Mouse (Mus musculus) forebrain, embryonic 16.5 days (tissue): ENCODE measurements around the gene Prox2. TPM values are rescaled to one million over a fixed set of nuclear protein-coding genes. Genes with fewer than 3 reads are reported as not detected.

Source experiments
- ATAC-seq: fragments of 200-750 bp; cut with Nextera tagmentation; 2 replicates; pipeline ENCODE4 v1.8.0; 2017; ENCODE audit warnings: mild to moderate bottlenecking, moderate library complexity
- H3K27ac ChIP-seq: fragments of 300-500 bp; sonication (generic); 2 replicates; pipeline ENCODE4 v1.5.1; 2014; ENCODE audit warnings: low read length, control low read depth
- H3K27me3 ChIP-seq: fragments of 300-500 bp; sonication (generic); replicated peaks from 2 replicates; pipeline ENCODE4 v1.6.1; 2014; ENCODE audit warnings: low read length; ENCODE audit not compliant: control insufficient read depth, insufficient read depth
- H3K36me3 ChIP-seq: fragments of 300-500 bp; sonication (generic); 2 replicates; pipeline ENCODE4 v1.6.1; 2014; ENCODE audit not compliant: control insufficient read depth, insufficient read depth
- H3K4me1 ChIP-seq: fragments of 300-500 bp; sonication (generic); replicated peaks from 2 replicates; pipeline ENCODE4 v1.6.1; 2014; ENCODE audit warnings: low read length; ENCODE audit not compliant: control insufficient read depth, insufficient read depth
- H3K4me2 ChIP-seq: fragments of 300-500 bp; sonication (generic); 2 replicates; pipeline ENCODE4 v1.6.1; 2014; ENCODE audit warnings: mild to moderate bottlenecking, low read length, control low read depth
- H3K4me3 ChIP-seq: fragments of 300-500 bp; sonication (generic); replicated peaks from 2 replicates; pipeline ENCODE4 v1.5.1; 2014; ENCODE audit warnings: mild to moderate bottlenecking, low read length, control low read depth
- H3K9ac ChIP-seq: fragments of 300-500 bp; sonication (generic); replicated peaks from 2 replicates; pipeline ENCODE4 v1.6.1; 2014; ENCODE audit warnings: low read depth, low read length, control low read depth
- H3K9me3 ChIP-seq: fragments of 300-500 bp; sonication (generic); 2 replicates; pipeline ENCODE4 v1.6.1; 2016; ENCODE audit warnings: low read length; ENCODE audit not compliant: control insufficient read depth
- WGBS: fragments of 180-500 bp; shearing (Covaris S2); extraction: QIAGEN DNeasy Blood & Tissue Kit; methylation state at CpG from one replicate; pipeline ENCODE4 v1.1.7; 2014; 5-methylcytosine and 5-hydroxymethylcytosine counted together
- polyA plus RNA-seq: library from polyadenylated mRNA; unstranded; fragments of >200 nt; fragmentation: Nextera tagmentation; extraction: Ambion mirVana; gene quantifications from 2 replicates; pipeline ENCODE4 v1.2.1, GENCODE M21; 2015

Prox2 gene
- 1.6 and 2.1 TPM in 2 replicates for polyA plus RNA-seq

DNA sequence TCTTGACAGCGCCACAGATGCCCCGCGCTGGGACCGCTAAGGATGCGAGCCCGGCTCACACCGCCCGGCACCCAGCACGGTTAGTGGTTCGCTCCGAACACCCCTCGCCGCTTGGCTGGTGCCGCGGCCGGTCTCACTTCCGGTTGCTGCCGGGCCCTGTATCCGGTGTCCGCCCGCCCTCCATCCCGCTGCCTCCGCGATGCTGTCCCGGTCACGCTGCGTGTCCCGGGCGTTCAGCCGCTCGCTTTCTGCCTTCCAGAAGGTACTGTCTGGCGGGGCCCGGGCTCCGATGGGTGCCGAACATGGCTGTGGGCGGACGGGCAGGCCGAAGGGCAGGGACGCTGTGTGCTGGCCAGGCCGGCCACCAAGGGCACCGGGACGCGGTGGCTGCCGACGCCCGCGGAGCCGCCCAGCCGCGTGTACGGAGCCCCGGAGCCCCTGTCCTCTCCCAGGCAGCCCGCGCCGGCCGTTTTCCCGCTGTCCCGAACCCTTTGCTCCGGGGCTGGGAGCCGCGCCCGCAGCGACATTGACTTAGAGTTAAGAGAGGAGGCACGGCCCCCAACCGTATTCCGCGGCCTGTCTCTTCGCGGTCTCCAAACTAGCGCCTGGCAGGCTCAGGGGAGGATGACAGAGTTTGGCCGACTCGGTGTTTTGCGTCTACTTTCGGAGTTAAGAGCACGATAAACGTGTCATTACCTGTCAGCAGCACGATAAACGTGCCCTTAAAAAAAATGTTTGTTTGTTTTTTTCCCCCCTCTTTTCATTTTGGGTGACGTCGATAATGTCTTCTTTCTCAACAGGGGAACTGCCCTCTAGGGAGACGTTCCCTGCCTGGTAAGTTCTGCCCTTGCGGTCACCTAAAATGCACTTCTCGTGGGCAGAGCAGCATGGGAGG, at the start of gene Prox2, which contains the start of gene Dlst:
Gene Prox2, minus strand, starts transcription at position 62 of the 895 bp plus-strand sequence.
Gene Dlst, plus strand, starts transcription at position 136 of the 895 bp plus-strand sequence.
- Histone ChIP-seq H3K36me3 (no peaks in the 10 kb centered on the region), H3K4me1 (peaks cover 27% of the 10 kb centered on the region), H3K27ac (peak within 1 kb of the TSS; percentile 66), H3K9ac (peak within 1 kb of the TSS; percentile 90), H3K27me3 (no peaks in the 10 kb centered on the region), H3K9me3 (no peaks in the 10 kb centered on the region), H3K4me3 (peak within 1 kb of the TSS; percentile 76), H3K4me2 (peak within 1 kb of the TSS; percentile 78)
- WGBS = under 1% methylated on average over 82 of the region's 83 CpGs
- peak; percentile 99 for ATAC-seq

DNA sequence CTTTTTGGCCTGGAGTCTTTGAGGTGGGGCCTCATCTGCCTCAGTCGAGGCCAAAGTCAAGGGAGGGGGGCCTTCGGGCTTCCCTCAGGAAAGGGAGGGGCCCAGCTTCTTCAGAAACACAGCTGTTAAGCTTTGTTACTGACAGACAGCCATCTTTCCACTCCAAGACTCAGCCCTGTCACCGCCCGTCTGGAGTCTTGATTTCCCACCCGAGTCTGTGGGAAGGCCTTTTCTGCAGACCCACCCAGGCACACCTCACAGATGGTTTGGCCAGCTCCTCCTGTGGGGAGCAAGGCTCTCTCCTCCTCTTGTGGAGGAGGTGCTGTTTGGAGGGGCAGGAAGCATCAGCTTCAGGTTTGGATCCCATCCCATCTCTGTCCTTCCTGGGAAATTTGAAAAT, 49.0 kb upstream of the Prox2 start:
- Histone ChIP-seq H3K4me2 (no peak overlapping the region), H3K36me3 (no peaks in the 10 kb centered on the region), H3K4me3 (no peak overlapping the region), H3K9ac (no peak overlapping the region), H3K27ac (no peak overlapping the region), H3K4me1 (no peaks in the 10 kb centered on the region), H3K9me3 (no peaks in the 10 kb centered on the region), H3K27me3 (no peaks in the 10 kb centered on the region; the same call in 1 of the 2 replicates)
- no peak for ATAC-seq
- 81% methylated on average over 5 of the region's 5 CpGs for WGBS

DNA sequence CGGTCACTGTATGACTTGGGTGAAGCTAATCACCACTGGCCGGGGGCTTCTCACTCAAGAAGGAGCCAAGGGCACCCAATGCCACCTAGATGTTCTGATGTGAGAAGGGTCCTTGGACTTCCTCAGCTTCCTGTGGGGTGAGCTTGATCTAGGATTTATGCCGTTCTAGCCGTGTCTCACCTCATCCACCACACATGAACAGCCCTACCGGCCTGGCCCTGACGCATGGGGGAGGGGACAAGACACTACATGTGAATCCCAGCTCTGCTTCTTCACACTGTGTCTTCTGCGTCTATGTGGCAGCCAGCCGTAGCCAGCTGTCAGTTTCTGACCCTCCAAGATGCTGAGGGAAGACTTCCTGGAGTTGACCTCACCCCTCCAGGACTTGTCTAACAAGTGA, 48.2 kb upstream of the Prox2 start:
- 92% methylated on average over 8 of the region's 8 CpGs for WGBS
- H3K4me2 ChIP-seq = no peak overlapping the region
- no peaks in the 10 kb centered on the region for H3K36me3 ChIP-seq
- no peaks in the 10 kb centered on the region for H3K4me1 ChIP-seq
- H3K9ac ChIP-seq = no peak overlapping the region
- no peaks in the 10 kb centered on the region for H3K9me3 ChIP-seq
- ATAC-seq = no peak
- H3K27ac ChIP-seq = no peak overlapping the region
- no peaks in the 10 kb centered on the region; the same call in 1 of the 2 replicates for H3K27me3 ChIP-seq
- H3K4me3 ChIP-seq = no peak overlapping the region

DNA sequence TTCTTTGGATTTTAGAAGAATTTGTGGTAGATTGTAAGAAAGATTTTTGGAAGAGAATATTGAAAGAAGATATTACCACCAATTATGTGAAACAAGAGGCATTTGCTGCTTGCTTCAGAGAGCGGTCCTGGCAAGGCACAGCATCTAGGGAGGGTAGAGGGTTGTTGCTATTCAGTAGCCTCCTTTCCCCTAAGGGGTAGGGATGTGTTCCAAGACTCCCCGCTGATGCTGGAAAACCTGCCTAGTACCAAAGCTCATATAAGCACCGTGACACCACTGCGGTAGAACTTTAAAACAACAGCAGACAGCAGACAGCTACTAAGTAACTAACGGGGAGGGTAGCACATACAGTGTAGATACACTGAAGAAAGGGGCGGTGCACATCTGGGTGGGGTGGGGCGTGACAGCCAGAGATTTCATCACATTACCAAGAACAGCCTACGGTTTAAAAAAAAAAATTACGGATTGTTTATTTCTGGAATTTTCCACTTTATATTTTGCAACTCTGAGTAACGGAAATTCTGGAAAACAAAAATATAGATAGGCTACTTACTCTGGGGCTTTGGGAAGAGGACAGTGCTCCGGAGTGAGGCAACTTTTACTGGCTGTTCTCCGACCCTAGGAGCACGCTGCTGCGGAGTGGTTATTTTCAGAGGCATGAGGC, 47.4 kb upstream of the Prox2 start:
- 86% methylated on average over 14 of the region's 14 CpGs for WGBS
- no peak overlapping the region for H3K4me3 ChIP-seq

DNA sequence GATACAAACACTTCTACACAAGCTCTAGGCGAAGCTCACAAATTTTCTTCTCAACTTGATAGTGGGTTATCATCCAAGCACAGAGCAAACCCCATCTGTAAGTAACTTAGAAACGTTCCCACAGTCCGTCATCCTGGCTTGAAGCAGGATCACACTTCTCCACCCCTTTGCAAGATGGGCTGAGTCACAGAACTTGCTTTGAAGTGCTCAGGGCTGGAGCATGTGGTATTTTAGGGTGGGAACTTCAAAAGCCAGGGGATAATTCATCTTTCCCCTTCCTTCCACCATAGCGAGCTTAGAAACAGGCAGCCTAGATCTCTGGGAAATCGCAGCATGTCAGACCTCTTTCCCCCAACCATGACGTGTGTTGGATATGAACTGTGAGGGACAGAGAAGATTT, 45.8 kb upstream of the Prox2 start:
- no peaks in the 10 kb centered on the region for H3K36me3 ChIP-seq
- no peaks in the 10 kb centered on the region for H3K9me3 ChIP-seq
- H3K4me1 ChIP-seq = 0 out of 2 replicates have a peak, but pooled peaks cover 3% of the 10 kb centered on the region
- no peak overlapping the region for H3K4me3 ChIP-seq
- no peak overlapping the region for H3K9ac ChIP-seq
- no peak overlapping the region for H3K27ac ChIP-seq
- WGBS = 77% methylated on average over 6 of the region's 6 CpGs
- H3K4me2 ChIP-seq = no peak overlapping the region
- H3K27me3 ChIP-seq = no peaks in the 10 kb centered on the region; the same call in 1 of the 2 replicates
- ATAC-seq = no peak

More for the DNA sequence above, 47.4 kb upstream of the Prox2 start:
- Histone ChIP-seq H3K9me3 (no peaks in the 10 kb centered on the region), H3K27me3 (no peaks in the 10 kb centered on the region; the same call in 1 of the 2 replicates), H3K9ac (no peak overlapping the region), H3K27ac (no peak overlapping the region), H3K36me3 (no peaks in the 10 kb centered on the region), H3K4me2 (no peak overlapping the region), H3K4me1 (no peaks in the 10 kb centered on the region)
- ATAC-seq = no peak

DNA sequence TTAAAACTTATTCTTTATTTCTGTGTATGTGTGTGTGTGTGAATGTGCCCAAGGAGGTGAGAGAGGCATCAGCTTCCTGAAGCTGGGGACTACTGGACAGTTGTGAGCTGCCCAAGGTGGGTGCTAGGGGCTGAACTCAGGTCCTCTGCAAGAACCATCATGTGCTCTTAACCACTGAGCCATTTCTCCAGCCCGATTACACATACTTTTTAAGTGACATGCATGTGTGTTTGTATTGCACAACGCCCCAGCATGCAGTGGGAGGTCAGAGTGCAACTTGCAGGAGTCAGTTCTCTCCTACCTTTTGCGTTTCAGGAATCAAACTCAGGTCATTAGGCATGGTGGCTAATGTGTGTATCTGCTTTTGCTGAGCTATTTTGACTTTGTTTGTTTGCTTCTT, 42.5 kb upstream of the Prox2 start:
- H3K9me3 ChIP-seq = no peaks in the 10 kb centered on the region
- 83% methylated on average over 3 of the region's 3 CpGs for WGBS

DNA sequence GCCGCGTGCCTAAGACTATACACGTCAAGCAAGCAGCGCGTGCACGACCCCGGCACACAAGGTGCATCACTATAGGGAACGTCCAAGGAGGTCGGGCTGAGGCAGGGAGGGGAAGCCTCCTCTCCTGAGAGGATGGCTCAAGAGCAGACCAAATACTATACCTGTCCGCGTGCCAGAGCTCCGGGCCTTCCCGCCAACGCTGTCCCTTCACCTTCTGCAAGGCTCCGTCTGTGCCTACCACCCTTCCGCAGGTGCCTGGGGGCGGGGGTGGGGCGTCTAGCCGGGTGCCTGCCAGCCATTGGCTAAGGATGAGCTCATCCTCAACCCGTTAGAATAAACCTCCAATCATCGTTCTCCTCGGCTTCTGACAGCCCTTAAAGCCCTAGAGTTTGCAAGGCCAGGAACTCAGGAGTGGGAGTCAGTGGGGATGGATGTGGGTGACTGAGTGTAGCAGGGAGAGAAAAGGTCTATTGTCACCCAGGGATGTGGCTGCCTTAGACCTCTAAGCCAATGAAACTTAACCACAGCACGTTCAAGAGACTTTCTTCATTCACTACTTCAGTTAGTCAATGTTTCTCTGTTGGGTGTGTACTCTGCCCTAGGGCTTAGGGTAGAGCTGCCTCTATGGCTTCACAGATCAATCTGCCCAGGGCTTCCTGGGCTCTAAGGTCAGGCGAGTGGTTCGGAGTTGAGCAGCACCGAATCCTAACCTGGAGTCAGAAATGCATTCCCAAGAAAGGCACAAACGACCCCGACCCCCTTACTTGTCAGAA, 40.6 kb upstream of the Prox2 start, which contains the start of gene Rps6kl1:
Gene Rps6kl1, minus strand, starts transcription at position 263 of the 773 bp plus-strand sequence.
- Histone ChIP-seq H3K4me1 (peaks cover 13% of the 10 kb centered on the region), H3K36me3 (no peaks in the 10 kb centered on the region), H3K4me3 (peak within 1 kb of the TSS; percentile 59), H3K9me3 (no peaks in the 10 kb centered on the region), H3K4me2 (peak within 1 kb of the TSS; percentile 62), H3K9ac (peak within 1 kb of the TSS; percentile 80), H3K27ac (no peak within 1 kb of the TSS; the same call in 1 of the 2 replicates), H3K27me3 (no peaks in the 10 kb centered on the region)
- ATAC-seq = peak; percentile 98
- WGBS = 13% methylated on average over 28 of the region's 28 CpGs

More for the DNA sequence above, 42.5 kb upstream of the Prox2 start:
- Histone ChIP-seq H3K27me3 (no peaks in the 10 kb centered on the region), H3K36me3 (no peaks in the 10 kb centered on the region), H3K4me2 (no peak overlapping the region), H3K4me3 (no peak overlapping the region), H3K9ac (no peak overlapping the region), H3K27ac (no peak overlapping the region), H3K4me1 (peaks cover 13% of the 10 kb centered on the region; the same call in 1 of the 2 replicates)
- no peak for ATAC-seq

DNA sequence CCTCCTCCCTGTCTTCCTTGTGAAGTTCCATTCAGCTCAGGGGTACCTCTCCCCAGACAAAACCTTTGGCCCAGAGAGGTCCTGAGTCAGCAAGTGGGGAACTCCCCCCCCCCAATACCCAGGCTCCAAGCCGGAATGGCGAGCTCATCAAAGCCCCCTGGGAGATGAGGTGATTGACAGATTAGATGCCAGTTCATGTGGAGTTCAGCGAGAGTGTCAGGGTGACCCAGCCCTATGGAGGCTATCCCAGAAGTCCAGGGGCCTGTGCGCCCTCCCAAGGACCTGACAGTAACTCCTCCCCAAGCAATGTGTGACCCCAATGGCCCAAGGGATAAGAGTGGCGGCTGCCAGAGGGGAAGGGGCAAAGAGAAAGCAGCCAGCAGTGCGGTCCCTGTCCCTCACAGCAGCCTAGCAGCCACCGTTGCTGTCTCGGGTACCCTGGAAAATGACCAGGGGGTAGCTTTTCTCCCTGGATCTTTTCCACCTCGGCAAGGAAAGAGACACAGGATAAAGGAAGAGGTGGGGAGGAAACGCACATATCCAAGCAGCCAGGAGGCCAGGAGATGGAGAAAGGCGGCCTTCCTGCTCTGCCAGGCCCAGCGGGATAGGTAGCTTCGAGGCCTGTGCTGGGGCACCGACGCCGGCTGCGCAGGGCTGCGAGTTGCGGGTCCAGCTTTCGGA, 39.9 kb upstream of the Prox2 start:
- Histone ChIP-seq H3K27ac (no peak overlapping the region; the same call in 1 of the 2 replicates), H3K36me3 (no peaks in the 10 kb centered on the region), H3K4me3 (peak overlapping the region; percentile 59), H3K9ac (peak overlapping the region; percentile 80), H3K27me3 (no peaks in the 10 kb centered on the region), H3K4me2 (peak overlapping the region; percentile 62), H3K4me1 (peaks cover 13% of the 10 kb centered on the region), H3K9me3 (no peaks in the 10 kb centered on the region)
- WGBS = 9% methylated on average over 20 of the region's 20 CpGs
- ATAC-seq = peak; percentile 3; the same call in 1 of the 2 replicates
